Mouse (Mus musculus): ENCODE data around the gene Fto. TPM values are rescaled to one million over a fixed set of nuclear protein-coding genes. Genes with fewer than 3 reads are reported as not detected.
A peak's percentile ranks its signal among the peaks of the same experiment; 100 is the strongest.

Gene Fto
- polyA plus RNA-seq, 1 experiment from 2014 or later, result 113 TPM

- H3K36me3 ChIP-seq (ENCODE audit: control insufficient read depth, insufficient read depth, low read length), result no peaks in the 10 kb centered on the region; the same call in 1 of the 2 replicates
- no peak overlapping the region for H3K4me3 ChIP-seq (ENCODE audit: low read depth, low read length)
- H3K27ac ChIP-seq (ENCODE audit: low read depth, low read length), result no peak overlapping the region
- ATAC-seq (ENCODE audit: insufficient read depth, low FRiP score, low TSS enrichment) (no peak), DNase-seq (ENCODE audit: low spot score) (no peak)
- H3K4me2 ChIP-seq (ENCODE audit: low read depth), result no peak overlapping the region
- no peaks in the 10 kb centered on the region for H3K4me1 ChIP-seq (ENCODE audit: control insufficient read depth, insufficient read depth, low read length)
- H3K9me3 ChIP-seq (ENCODE audit: control insufficient read depth, low read length), result no peaks in the 10 kb centered on the region
- H3K9ac ChIP-seq (ENCODE audit: low read length), result no peak overlapping the region
- WGBS, result 92% methylated on average over 10 of the region's 10 CpGs
- H3K27me3 ChIP-seq (ENCODE audit: control insufficient read depth, insufficient read depth, low read length), result no peaks in the 10 kb centered on the region
Measured at GRCm38 (mm10) chr8:91477471-91477870, 164.1 kb downstream of the Fto start.

- no peak overlapping the region for H3K27ac ChIP-seq (ENCODE audit: low read depth, low read length)
- no peaks in the 10 kb centered on the region for H3K9me3 ChIP-seq (ENCODE audit: control insufficient read depth, low read length)
- H3K36me3 ChIP-seq (ENCODE audit: control insufficient read depth, insufficient read depth, low read length), result no peaks in the 10 kb centered on the region
- H3K4me3 ChIP-seq (ENCODE audit: low read depth, low read length), result no peak overlapping the region
- no peak overlapping the region for H3K9ac ChIP-seq (ENCODE audit: low read length)
- DNase-seq (ENCODE audit: low spot score) (no peak), ATAC-seq (ENCODE audit: insufficient read depth, low FRiP score, low TSS enrichment) (no peak)
- no peak overlapping the region for H3K4me2 ChIP-seq (ENCODE audit: low read depth)
- no peaks in the 10 kb centered on the region for H3K27me3 ChIP-seq (ENCODE audit: control insufficient read depth, insufficient read depth, low read length)
- peaks cover 2% of the 10 kb centered on the region; the same call in 1 of the 2 replicates for H3K4me1 ChIP-seq (ENCODE audit: control insufficient read depth, insufficient read depth, low read length)
- WGBS, result 62% methylated on average over 9 of the region's 9 CpGs
Measured at GRCm38 (mm10) chr8:91482511-91482910, 169.2 kb downstream of the Fto start.

- Histone ChIP-seq H3K9ac (ENCODE audit: low read length) (no peak overlapping the region), H3K4me1 (ENCODE audit: control insufficient read depth, insufficient read depth, low read length) (peaks cover 12% of the 10 kb centered on the region), H3K27ac (ENCODE audit: low read depth, low read length) (no peak overlapping the region), H3K27me3 (ENCODE audit: control insufficient read depth, insufficient read depth, low read length) (no peaks in the 10 kb centered on the region), H3K9me3 (ENCODE audit: control insufficient read depth, low read length) (no peaks in the 10 kb centered on the region), H3K36me3 (ENCODE audit: control insufficient read depth, insufficient read depth, low read length) (no peaks in the 10 kb centered on the region), H3K4me2 (ENCODE audit: low read depth) (no peak overlapping the region), H3K4me3 (ENCODE audit: low read depth, low read length) (no peak overlapping the region)
- WGBS, result 80% methylated on average over 4 of the region's 4 CpGs
- no peak for ATAC-seq (ENCODE audit: insufficient read depth, low FRiP score, low TSS enrichment)
- no peak for DNase-seq (ENCODE audit: low spot score)
Measured at GRCm38 (mm10) chr8:91486394-91486793, 173.1 kb downstream of the Fto start.

- H3K4me2 ChIP-seq (ENCODE audit: low read depth), result no peak overlapping the region
- DNase-seq (ENCODE audit: low spot score) (no peak), ATAC-seq (ENCODE audit: insufficient read depth, low FRiP score, low TSS enrichment) (no peak)
- peaks cover 12% of the 10 kb centered on the region for H3K4me1 ChIP-seq (ENCODE audit: control insufficient read depth, insufficient read depth, low read length)
- H3K9ac ChIP-seq (ENCODE audit: low read length), result no peak overlapping the region
- H3K4me3 ChIP-seq (ENCODE audit: low read depth, low read length), result no peak overlapping the region
- no peaks in the 10 kb centered on the region for H3K27me3 ChIP-seq (ENCODE audit: control insufficient read depth, insufficient read depth, low read length)
- H3K9me3 ChIP-seq (ENCODE audit: control insufficient read depth, low read length), result no peaks in the 10 kb centered on the region
- H3K36me3 ChIP-seq (ENCODE audit: control insufficient read depth, insufficient read depth, low read length), result no peaks in the 10 kb centered on the region
- H3K27ac ChIP-seq (ENCODE audit: low read depth, low read length), result no peak overlapping the region
- 95% methylated on average over 2 of the region's 2 CpGs for WGBS
Measured at GRCm38 (mm10) chr8:91487456-91487855, 174.1 kb downstream of the Fto start.

GRCm38 (mm10) chr8:91488086-91488783 lies 174.9 kb downstream of the Fto start:
- no peaks in the 10 kb centered on the region for H3K36me3 ChIP-seq (ENCODE audit: control insufficient read depth, insufficient read depth, low read length)
- H3K4me1 ChIP-seq (ENCODE audit: control insufficient read depth, insufficient read depth, low read length), result peaks cover 10% of the 10 kb centered on the region
- no peak overlapping the region for H3K4me2 ChIP-seq (ENCODE audit: low read depth)
- WGBS, result 54% methylated on average over 13 of the region's 13 CpGs
- no peak overlapping the region for H3K4me3 ChIP-seq (ENCODE audit: low read depth, low read length)
- H3K9ac ChIP-seq (ENCODE audit: low read length), result no peak overlapping the region
- H3K27me3 ChIP-seq (ENCODE audit: control insufficient read depth, insufficient read depth, low read length), result no peaks in the 10 kb centered on the region
- DNase-seq (ENCODE audit: low spot score) (peak; percentile 80), ATAC-seq (ENCODE audit: insufficient read depth, low FRiP score, low TSS enrichment) (no peak)
- no peaks in the 10 kb centered on the region for H3K9me3 ChIP-seq (ENCODE audit: control insufficient read depth, low read length)
- H3K27ac ChIP-seq (ENCODE audit: low read depth, low read length), result no peak overlapping the region

GRCm38 (mm10) chr8:91488784-91489450 lies 175.6 kb downstream of the Fto start:
- H3K27ac ChIP-seq (ENCODE audit: low read depth, low read length), result no peak overlapping the region
- WGBS, result 62% methylated on average over 10 of the region's 10 CpGs
- H3K4me3 ChIP-seq (ENCODE audit: low read depth, low read length), result no peak overlapping the region
- DNase-seq (ENCODE audit: low spot score) (no peak), ATAC-seq (ENCODE audit: insufficient read depth, low FRiP score, low TSS enrichment) (no peak)
- no peak overlapping the region for H3K4me2 ChIP-seq (ENCODE audit: low read depth)
- H3K36me3 ChIP-seq (ENCODE audit: control insufficient read depth, insufficient read depth, low read length), result no peaks in the 10 kb centered on the region
- no peaks in the 10 kb centered on the region for H3K27me3 ChIP-seq (ENCODE audit: control insufficient read depth, insufficient read depth, low read length)
- no peak overlapping the region for H3K9ac ChIP-seq (ENCODE audit: low read length)
- peaks cover 10% of the 10 kb centered on the region for H3K4me1 ChIP-seq (ENCODE audit: control insufficient read depth, insufficient read depth, low read length)
- no peaks in the 10 kb centered on the region for H3K9me3 ChIP-seq (ENCODE audit: control insufficient read depth, low read length)

GRCm38 (mm10) chr8:91490065-91490464 lies 176.7 kb downstream of the Fto start:
- ATAC-seq (ENCODE audit: insufficient read depth, low FRiP score, low TSS enrichment) (no peak), DNase-seq (ENCODE audit: low spot score) (no peak)
- Histone ChIP-seq H3K9me3 (ENCODE audit: control insufficient read depth, low read length) (no peaks in the 10 kb centered on the region), H3K36me3 (ENCODE audit: control insufficient read depth, insufficient read depth, low read length) (no peaks in the 10 kb centered on the region), H3K4me1 (ENCODE audit: control insufficient read depth, insufficient read depth, low read length) (peaks cover 10% of the 10 kb centered on the region), H3K9ac (ENCODE audit: low read length) (no peak overlapping the region), H3K27me3 (ENCODE audit: control insufficient read depth, insufficient read depth, low read length) (no peaks in the 10 kb centered on the region), H3K27ac (ENCODE audit: low read depth, low read length) (no peak overlapping the region), H3K4me2 (ENCODE audit: low read depth) (no peak overlapping the region), H3K4me3 (ENCODE audit: low read depth, low read length) (no peak overlapping the region)
- WGBS, result 41% methylated on average over 5 of the region's 5 CpGs

GRCm38 (mm10) chr8:91493373-91493772 lies 180.0 kb downstream of the Fto start:
- DNase-seq (ENCODE audit: low spot score), result no peak
- Histone ChIP-seq H3K9me3 (ENCODE audit: control insufficient read depth, low read length) (no peaks in the 10 kb centered on the region), H3K4me2 (ENCODE audit: low read depth) (no peak overlapping the region), H3K4me1 (ENCODE audit: control insufficient read depth, insufficient read depth, low read length) (peaks cover 10% of the 10 kb centered on the region), H3K9ac (ENCODE audit: low read length) (no peak overlapping the region), H3K36me3 (ENCODE audit: control insufficient read depth, insufficient read depth, low read length) (no peaks in the 10 kb centered on the region), H3K27ac (ENCODE audit: low read depth, low read length) (no peak overlapping the region), H3K27me3 (ENCODE audit: control insufficient read depth, insufficient read depth, low read length) (no peaks in the 10 kb centered on the region), H3K4me3 (ENCODE audit: low read depth, low read length) (no peak overlapping the region)
- no peak for ATAC-seq (ENCODE audit: insufficient read depth, low FRiP score, low TSS enrichment)
- 84% methylated on average over 8 of the region's 8 CpGs for WGBS

Data from neural tube, embryonic 11.5 days (tissue).